Mouse (Mus musculus) midbrain, embryonic 15.5 days (tissue): ENCODE results near the gene Amhr2. TPM values are rescaled to one million over a fixed set of nuclear protein-coding genes. Genes with fewer than 3 reads are reported as not detected.

ENCODE experiments used
- ATAC-seq: fragments of 200-750 bp; cut with Nextera tagmentation; replicated peaks from 2 replicates; pipeline ENCODE4 v1.8.0; 2017; ENCODE audit warnings: moderate TSS enrichment
- H3K27ac ChIP-seq: fragments of 300-500 bp; sonication (generic); 2 replicates; pipeline ENCODE4 v1.5.1; 2015; ENCODE audit warnings: mild to moderate bottlenecking, inconsistent platforms
- H3K27me3 ChIP-seq: fragments of 300-500 bp; sonication (generic); replicated peaks from 2 replicates; pipeline ENCODE4 v1.6.1; 2015; ENCODE audit warnings: inconsistent platforms
- H3K36me3 ChIP-seq: fragments of 300-500 bp; sonication (generic); replicated peaks from 2 replicates; pipeline ENCODE4 v1.6.1; 2015; ENCODE audit warnings: inconsistent platforms
- H3K4me1 ChIP-seq: fragments of 300-500 bp; sonication (generic); 2 replicates; pipeline ENCODE4 v1.6.1; 2015; ENCODE audit warnings: inconsistent platforms
- H3K4me2 ChIP-seq: fragments of 300-500 bp; sonication (generic); 2 replicates; pipeline ENCODE4 v1.6.1; 2015; ENCODE audit warnings: inconsistent platforms, mild to moderate bottlenecking, moderate library complexity
- H3K4me3 ChIP-seq: fragments of 300-500 bp; sonication (generic); 2 replicates; pipeline ENCODE4 v1.5.1; 2015; ENCODE audit warnings: mild to moderate bottlenecking, inconsistent platforms
- H3K9ac ChIP-seq: fragments of 300-500 bp; sonication (generic); 2 replicates; pipeline ENCODE4 v1.6.1; 2015; ENCODE audit warnings: mild to moderate bottlenecking, inconsistent platforms
- H3K9me3 ChIP-seq: fragments of 300-500 bp; sonication (generic); 2 replicates; pipeline ENCODE4 v1.6.1; 2016; ENCODE audit warnings: inconsistent platforms
- WGBS: fragments of 180-500 bp; shearing (Covaris S2); methylation state at CpG from one replicate; pipeline ENCODE4 v1.1.7; 2015; ENCODE audit warnings: mixed read lengths; 5-methylcytosine and 5-hydroxymethylcytosine counted together
- polyA plus RNA-seq: library from polyadenylated mRNA; unstranded; fragments of >200 nt; fragmentation: Nextera tagmentation; extraction: Ambion mirVana; gene quantifications from 2 replicates; pipeline ENCODE4 v1.2.1, GENCODE M21; 2015

Amhr2 gene
- 0.30 and 0.34 TPM in 2 replicates for polyA plus RNA-seq

DNA sequence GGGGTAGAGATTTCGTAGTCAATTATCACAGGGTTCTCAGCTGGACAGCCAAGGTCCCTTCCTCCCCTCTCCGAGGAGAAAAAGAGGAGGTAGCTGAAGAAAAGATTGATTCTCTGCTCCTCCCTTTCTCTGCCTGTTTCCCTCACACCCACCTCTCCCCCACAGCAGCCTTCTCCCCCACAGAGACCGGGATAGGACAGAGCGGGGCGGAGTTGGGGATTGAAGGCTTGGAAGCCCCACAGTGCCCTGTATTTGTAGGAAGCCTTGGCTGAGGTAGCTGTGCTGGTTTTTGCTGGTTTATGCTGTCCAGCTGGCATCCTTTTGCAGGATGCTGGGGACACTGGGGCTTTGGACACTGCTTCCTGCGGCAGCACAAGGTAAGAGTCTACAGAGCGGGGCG is at the start of gene Amhr2:
TSS of gene Amhr2 (plus strand) at position 222 of the 400 bp plus-strand sequence.
- Histone ChIP-seq H3K4me3 (no peak within 1 kb of the TSS), H3K27ac (no peak within 1 kb of the TSS), H3K9ac (no peak within 1 kb of the TSS), H3K36me3 (no peaks in the 10 kb centered on the region), H3K27me3 (no peaks in the 10 kb centered on the region), H3K4me2 (no peak within 1 kb of the TSS), H3K4me1 (no peaks in the 10 kb centered on the region), H3K9me3 (no peaks in the 10 kb centered on the region)
- no peak for ATAC-seq
- WGBS = 72% methylated on average over 8 of the region's 8 CpGs

DNA sequence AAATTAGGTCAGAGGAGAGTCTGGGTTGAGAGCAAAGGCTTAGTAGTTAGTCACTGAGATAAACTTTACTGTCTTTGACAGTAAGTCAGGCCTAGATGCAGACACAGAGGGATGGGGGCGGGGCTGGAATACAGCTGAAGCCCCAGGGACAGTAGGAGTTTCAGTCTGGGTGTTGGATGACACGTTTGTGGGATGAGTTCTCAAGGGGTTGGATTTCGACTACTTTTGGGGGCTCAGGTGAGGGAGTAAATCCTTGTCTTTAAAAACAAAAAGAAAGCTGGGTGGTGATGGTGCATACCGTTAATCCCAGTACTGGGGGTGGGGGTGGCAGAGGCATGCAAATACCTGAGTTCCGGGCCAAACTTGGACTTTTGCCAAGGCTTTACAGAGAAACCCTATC is 46.5 kb upstream of the Amhr2 start:
- Histone ChIP-seq H3K27me3 (no peaks in the 10 kb centered on the region), H3K9ac (no peak overlapping the region), H3K36me3 (no peaks in the 10 kb centered on the region), H3K27ac (no peak overlapping the region), H3K9me3 (no peaks in the 10 kb centered on the region), H3K4me1 (peaks cover 8% of the 10 kb centered on the region), H3K4me3 (no peak overlapping the region), H3K4me2 (no peak overlapping the region)
- WGBS = 20% methylated on average over 5 of the region's 5 CpGs
- ATAC-seq = no peak

DNA sequence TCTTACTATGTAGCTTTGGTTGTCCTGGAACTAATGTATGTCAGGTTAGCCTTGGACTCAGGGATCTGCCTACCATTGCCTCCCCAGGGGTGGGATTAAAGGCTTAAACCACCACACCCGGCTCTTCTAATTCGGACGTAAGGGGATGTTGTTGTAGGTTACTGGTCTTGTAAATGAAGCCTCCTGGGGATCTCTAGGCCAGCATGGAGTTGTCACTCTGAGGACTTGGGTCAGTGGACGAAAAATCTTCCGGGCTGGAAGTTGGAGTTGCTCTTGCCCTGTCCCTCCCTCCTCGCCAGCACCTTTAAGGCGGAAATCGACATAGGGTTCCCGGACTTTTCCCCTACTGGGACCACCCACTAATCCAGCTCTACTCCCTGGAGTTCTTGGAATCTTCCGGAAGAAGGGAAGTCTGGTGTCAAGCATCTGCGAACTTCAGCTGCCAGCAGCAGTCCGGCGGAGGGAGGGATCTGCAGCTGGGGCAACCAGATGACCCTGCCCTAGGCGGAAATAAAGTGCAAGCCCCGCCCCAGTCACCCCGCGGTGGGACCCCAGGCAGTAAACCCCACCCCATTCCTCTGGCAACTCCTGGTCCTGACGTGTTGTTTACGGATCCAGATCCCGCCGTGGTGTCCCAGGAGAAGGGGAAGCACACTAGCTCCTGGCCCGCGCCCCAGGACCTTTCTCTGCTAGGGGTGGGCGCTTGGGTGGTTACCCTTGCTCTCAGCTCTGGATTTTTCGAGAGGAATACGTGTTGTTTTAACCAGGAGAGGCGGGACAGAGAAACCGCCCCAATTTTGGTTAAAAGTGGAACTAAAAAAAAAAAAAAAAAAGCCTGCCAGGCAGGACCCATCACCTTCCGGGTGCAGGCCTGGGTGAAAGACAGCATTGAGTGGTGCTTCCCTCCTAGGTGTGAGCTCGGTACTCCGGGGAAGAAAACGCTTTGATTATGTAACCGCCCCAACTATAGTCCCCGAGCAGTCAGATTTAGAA is 45.6 kb upstream of the Amhr2 start:
- 4% methylated on average over 34 of the region's 34 CpGs for WGBS
- Histone ChIP-seq H3K4me3 (peak overlapping the region; percentile 33), H3K9ac (peak overlapping the region; percentile 18), H3K36me3 (no peaks in the 10 kb centered on the region), H3K27me3 (no peaks in the 10 kb centered on the region), H3K4me2 (peak overlapping the region; percentile 66), H3K4me1 (peaks cover 8% of the 10 kb centered on the region), H3K9me3 (no peaks in the 10 kb centered on the region), H3K27ac (0 out of 2 replicates have a peak overlapping the region, but pooled peaks have one; percentile 17)
- no peak for ATAC-seq

DNA sequence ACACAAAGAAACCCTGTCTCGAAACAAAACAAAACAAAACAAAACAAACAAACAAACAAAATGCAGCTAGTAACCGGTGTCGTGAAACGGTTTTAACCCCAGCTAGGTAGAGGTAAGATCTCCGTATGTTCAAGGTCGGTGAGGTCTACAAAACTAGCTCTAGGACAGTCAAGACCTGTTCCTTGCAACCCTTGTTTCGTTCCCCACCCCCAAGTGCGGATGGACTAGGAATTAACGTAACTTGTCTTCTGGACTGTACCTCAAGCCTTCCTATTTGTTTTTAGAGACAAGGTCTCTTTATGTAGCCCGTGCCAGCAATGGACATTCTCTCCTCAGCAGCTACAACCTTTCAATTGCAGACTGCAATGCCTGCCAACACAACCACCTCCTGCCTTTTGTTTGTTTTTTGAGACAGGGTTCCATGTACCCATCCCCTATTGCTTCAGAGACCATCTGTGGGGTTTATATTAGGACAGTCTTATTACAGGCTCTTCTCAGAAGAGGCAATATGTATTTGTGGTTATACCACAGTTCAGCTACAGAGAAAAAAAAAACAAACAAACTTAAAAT is 44.6 kb upstream of the Amhr2 start:
- Histone ChIP-seq H3K9ac (no peak overlapping the region), H3K4me2 (no peak overlapping the region), H3K27me3 (no peaks in the 10 kb centered on the region), H3K36me3 (no peaks in the 10 kb centered on the region), H3K4me1 (peaks cover 12% of the 10 kb centered on the region), H3K4me3 (no peak overlapping the region), H3K9me3 (no peaks in the 10 kb centered on the region), H3K27ac (no peak overlapping the region)
- ATAC-seq = no peak
- WGBS = 81% methylated on average over 10 of the region's 10 CpGs

DNA sequence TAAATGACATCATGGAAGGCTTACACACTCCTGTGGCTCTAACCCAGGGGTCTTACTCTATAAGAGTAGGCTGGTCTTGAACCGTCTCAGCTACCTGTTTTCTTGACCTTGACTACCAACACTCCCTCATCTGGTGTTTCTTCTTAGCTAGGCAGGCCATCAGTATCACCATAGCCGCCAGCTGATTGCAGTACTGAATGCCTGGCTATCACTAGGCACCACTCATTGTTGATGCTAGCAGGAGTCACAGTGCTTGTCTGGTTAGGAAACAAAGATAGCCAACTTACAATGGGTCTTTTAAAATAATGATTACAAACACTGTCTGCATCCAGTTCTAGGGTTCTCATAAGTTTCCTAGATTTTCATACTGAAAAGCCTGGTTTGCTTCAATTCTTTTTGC is 43.9 kb upstream of the Amhr2 start:
- H3K4me1 ChIP-seq = peaks cover 12% of the 10 kb centered on the region
- H3K4me3 ChIP-seq = no peak overlapping the region
- no peak overlapping the region for H3K27ac ChIP-seq
- no peak for ATAC-seq
- 68% methylated on average over 2 of the region's 2 CpGs for WGBS
- no peaks in the 10 kb centered on the region for H3K27me3 ChIP-seq
- H3K9me3 ChIP-seq = no peaks in the 10 kb centered on the region
- no peak overlapping the region for H3K4me2 ChIP-seq
- no peaks in the 10 kb centered on the region for H3K36me3 ChIP-seq
- H3K9ac ChIP-seq = no peak overlapping the region

DNA sequence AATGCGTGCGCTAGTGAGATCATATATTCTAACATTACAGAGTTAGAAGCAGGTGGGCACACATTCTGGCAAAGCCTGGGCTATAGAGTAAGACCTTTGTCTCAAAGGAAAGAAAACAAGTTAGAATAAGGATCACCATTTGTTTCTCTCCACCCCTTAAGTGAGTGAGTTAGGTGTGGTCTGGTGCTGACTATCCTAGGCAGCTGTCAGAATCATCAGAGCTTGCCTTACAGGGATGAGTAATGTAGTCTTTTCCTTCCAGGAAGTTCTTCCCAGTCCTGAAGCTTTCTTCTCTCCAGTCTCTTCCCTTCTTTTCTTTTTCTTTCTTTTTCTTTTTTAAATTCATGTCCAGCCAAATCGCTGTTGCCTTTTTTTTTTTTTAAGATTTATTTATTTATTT is 43.0 kb upstream of the Amhr2 start:
- 99% methylated on average over 3 of the region's 3 CpGs for WGBS
- no peaks in the 10 kb centered on the region for H3K36me3 ChIP-seq
- H3K4me2 ChIP-seq = no peak overlapping the region
- H3K4me1 ChIP-seq = peaks cover 16% of the 10 kb centered on the region
- no peak for ATAC-seq
- no peak overlapping the region for H3K27ac ChIP-seq
- H3K27me3 ChIP-seq = no peaks in the 10 kb centered on the region
- no peak overlapping the region for H3K9ac ChIP-seq
- H3K9me3 ChIP-seq = no peaks in the 10 kb centered on the region
- no peak overlapping the region for H3K4me3 ChIP-seq

DNA sequence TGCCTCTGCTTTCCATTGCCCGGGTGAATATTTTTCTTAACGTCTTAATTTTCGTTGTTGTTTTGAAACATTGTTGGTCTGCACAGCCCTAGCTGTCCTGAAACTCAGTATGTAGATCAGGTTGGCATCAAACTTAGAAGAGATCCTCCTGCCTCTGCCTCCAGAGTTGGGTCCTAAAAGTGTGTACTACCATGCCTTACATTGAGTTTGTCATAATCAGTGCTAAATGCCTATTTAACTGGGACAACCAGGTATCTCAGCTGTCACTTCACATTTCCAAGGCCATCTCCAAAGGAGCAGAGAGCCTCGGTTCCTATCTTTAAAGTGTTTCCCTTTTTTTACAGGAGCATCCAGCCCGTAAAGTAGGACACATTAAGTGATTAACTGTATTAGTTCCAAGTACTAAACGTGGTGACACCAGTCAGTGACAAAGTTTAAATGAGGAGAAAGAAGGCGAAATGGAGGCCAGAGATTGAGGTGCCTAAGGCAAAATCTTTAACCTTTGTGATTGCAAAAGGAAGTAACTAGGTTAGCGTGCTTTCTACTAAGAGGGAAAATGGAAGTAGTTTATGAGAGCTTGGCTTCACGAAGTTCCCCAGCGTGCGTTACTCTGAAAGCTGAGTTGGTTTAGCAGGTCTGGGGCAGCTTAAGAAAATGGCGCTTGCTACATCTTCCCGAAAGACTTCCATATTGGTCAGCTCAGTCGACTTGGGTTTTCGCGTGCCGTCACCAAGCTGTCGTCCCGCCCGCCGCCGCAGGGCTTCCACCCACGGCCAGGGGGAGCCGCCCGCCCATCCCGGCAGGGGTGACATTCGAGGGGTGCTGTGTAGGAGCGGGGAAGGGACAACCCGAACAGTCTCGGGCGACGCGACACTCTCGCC is 40.3 kb upstream of the Amhr2 start:
- Histone ChIP-seq H3K4me3 (peak overlapping the region; percentile 57), H3K27me3 (no peaks in the 10 kb centered on the region)
- 16% methylated on average over 34 of the region's 34 CpGs for WGBS

DNA sequence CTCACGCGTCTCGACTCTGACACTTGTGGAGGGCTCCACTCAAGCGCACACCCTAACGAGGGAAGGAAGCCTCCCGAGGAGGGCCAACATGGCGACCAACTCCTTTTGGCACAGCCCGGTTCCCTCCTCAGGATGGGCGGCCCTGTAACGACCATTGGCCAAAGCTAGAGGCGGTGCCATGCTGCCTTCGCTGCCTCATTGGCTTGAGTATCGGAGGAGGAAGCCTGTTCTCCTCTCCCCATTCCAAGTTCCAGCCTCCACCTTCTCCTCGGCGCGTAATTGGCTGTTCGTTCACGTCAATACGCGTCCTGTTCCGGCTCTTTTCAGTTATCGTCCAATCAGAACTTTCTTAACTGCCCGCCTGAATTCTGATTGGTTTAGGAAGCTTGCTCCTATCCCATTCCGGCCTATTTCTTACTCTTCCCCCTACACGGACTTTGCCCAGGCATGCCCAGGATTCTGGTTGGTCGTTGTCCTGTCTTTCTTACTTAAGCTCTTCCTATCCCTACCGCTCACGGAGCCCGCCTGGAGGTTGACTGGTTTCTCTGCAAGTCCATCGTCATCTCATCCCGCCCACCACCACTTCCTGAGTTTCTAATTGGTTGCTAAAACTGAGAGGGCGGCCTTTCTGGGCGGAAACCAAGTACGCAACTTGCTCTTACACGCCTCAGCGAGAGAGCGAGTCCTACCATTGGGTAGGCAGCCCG is 39.5 kb upstream of the Amhr2 start, which contains the start of gene Sp1:
TSS of gene Sp1 (plus strand) at position 655 of the 707 bp plus-strand sequence.
- ATAC-seq = peak; percentile 99
- H3K27me3 ChIP-seq = no peaks in the 10 kb centered on the region
- peaks cover 26% of the 10 kb centered on the region for H3K36me3 ChIP-seq
- H3K9me3 ChIP-seq = no peaks in the 10 kb centered on the region
- peak within 1 kb of the TSS; percentile 82 for H3K9ac ChIP-seq
- H3K4me3 ChIP-seq = peak within 1 kb of the TSS; percentile 93
- H3K4me2 ChIP-seq = peak within 1 kb of the TSS; percentile 57
- H3K27ac ChIP-seq = peak within 1 kb of the TSS; percentile 98
- under 1% methylated on average over 38 of the region's 38 CpGs for WGBS
- H3K4me1 ChIP-seq = peaks cover 42% of the 10 kb centered on the region

More for the DNA sequence above, 40.3 kb upstream of the Amhr2 start:
- ATAC-seq = no peak
- no peaks in the 10 kb centered on the region for H3K9me3 ChIP-seq
- peak overlapping the region; percentile 98 for H3K27ac ChIP-seq
- peaks cover 18% of the 10 kb centered on the region for H3K36me3 ChIP-seq
- peaks cover 35% of the 10 kb centered on the region for H3K4me1 ChIP-seq
- H3K9ac ChIP-seq = peak overlapping the region; percentile 64
- peak overlapping the region; percentile 55 for H3K4me2 ChIP-seq

DNA sequence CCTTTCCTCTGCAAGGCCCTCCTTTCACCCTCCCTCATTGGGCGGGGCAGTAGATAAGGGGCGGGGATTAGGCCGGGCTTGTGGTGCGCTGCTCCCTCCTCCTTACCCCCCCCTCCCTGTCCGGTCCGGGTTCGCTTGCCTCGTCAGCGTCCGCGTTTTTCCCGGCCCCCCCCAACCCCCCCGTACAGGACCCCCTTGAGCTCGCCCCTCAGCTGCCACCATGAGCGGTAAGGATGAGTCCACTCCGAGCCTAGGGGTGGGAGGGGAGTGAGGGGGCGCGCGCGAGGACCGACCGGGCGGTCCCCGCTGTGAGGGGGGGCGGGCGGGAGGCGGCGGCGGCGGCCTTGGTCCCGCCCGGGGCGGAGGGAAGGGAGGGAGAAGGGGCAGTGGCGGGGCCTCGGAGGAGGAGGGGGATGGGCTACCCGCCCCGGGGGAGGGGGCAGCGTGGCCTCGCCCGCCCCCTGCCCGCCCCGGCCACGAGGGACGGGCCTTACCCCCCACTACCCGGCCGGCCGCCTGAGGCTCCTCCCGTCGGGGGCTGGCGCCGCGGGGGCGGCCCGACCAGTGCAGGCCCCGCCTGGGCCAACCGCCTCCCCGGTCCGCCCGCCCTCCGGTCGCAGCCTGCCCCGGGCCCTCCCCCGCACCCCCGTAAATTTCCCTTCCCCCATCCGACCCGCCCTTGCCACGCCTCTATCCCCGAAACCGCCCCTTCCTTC is 38.8 kb upstream of the Amhr2 start:
- Histone ChIP-seq H3K9me3 (no peaks in the 10 kb centered on the region), H3K4me3 (peak overlapping the region; percentile 93), H3K27me3 (no peaks in the 10 kb centered on the region), H3K27ac (peak overlapping the region; percentile 90), H3K4me2 (peak overlapping the region; percentile 57), H3K36me3 (peaks cover 27% of the 10 kb centered on the region), H3K9ac (peak overlapping the region; percentile 82), H3K4me1 (peaks cover 46% of the 10 kb centered on the region)
- WGBS = under 1% methylated on average over 34 of the region's 69 CpGs
- ATAC-seq = no peak

DNA sequence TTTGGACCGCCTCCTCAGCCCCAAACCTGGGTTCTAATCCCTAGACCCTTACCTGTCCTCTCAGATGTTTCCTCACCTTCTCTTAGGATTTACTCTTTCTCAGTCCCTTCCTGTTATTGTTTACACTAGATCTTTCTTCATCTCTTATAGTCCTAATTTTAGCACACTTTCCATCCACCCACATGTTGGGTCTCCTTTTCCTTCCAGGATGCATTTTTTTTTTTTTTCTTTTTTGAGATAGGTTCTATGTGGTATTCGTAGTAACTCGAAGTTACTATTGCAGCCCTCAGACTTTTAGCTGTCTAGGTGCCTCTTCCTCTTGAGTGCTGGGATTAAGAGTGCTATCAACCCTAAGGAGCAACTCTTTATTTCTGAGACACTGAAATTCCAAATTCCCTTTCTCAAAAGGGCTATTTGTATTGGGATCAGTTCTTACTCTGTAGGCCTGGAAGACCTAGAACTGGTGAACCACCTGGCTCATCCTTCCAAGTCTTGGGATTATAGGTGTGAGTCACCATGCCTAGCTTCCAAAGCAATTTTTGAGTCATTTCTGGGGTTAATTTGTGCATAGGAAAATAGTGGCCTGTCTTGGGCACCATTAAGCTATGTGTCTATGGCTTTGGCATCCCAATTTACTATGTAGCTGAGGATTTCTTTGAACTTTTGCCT is 38.1 kb upstream of the Amhr2 start:
- Histone ChIP-seq H3K4me2 (peak overlapping the region; percentile 57), H3K27ac (peak overlapping the region; percentile 90), H3K4me1 (peaks cover 52% of the 10 kb centered on the region), H3K36me3 (peaks cover 27% of the 10 kb centered on the region), H3K4me3 (peak overlapping the region; percentile 93), H3K9ac (peak overlapping the region; percentile 82), H3K27me3 (no peaks in the 10 kb centered on the region), H3K9me3 (no peaks in the 10 kb centered on the region)
- ATAC-seq = no peak
- 20% methylated on average over 3 of the region's 3 CpGs for WGBS
